Mouse (Mus musculus) CH12.LX (cell line): ENCODE results near the gene Kcnc3. TPM values are rescaled to one million over a fixed set of nuclear protein-coding genes. Genes with fewer than 3 reads are reported as not detected.

Experiments
- DNase-seq: peaks from one replicate; pipeline ENCODE4 v3.0.0-alpha.2; 2013; ENCODE audit errors: extremely low read depth
- H3K27ac ChIP-seq: 2 replicates; pipeline ENCODE4 v1.5.1; 2012; ENCODE audit warnings: low read depth, mild to moderate bottlenecking, control low read depth, moderate library complexity; ENCODE audit not compliant: insufficient read depth
- H3K27me3 ChIP-seq: replicated peaks from 2 replicates; pipeline ENCODE3; 2012; ENCODE audit warnings: inconsistent platforms
- H3K36me3 ChIP-seq, 2 experiments: replicated peaks in 1 of 2; 2 replicates each; pipeline versions ENCODE3 to v1.6.1; 2012; ENCODE audit warnings: inconsistent platforms in 1 of 2, low read length in 1 of 2, mild to moderate bottlenecking in 1 of 2, mixed read lengths in 1 of 2, moderate library complexity in 1 of 2; ENCODE audit not compliant: control insufficient read depth in 1 of 2, insufficient read depth in 1 of 2
- H3K4me1 ChIP-seq, 2 experiments: 2 replicates each; pipeline ENCODE4 v1.6.1; 2012; ENCODE audit warnings: inconsistent platforms in 1 of 2, moderate library complexity in 1 of 2; ENCODE audit not compliant: insufficient read depth in 2 of 2, control insufficient read depth in 1 of 2
- H3K4me2 ChIP-seq: 2 replicates; pipeline ENCODE4 v1.6.1; 2012; ENCODE audit warnings: low read depth, mild to moderate bottlenecking, control low read depth; ENCODE audit not compliant: poor library complexity, insufficient read depth, severe bottlenecking
- H3K4me3 ChIP-seq, 3 experiments: fragments of 150-350 bp in 1 of 3; sonication (generic) in 1 of 3; replicated peaks in 1 of 3; 2 replicates each; pipeline versions ENCODE3 to v1.5.1; 2011 to 2012; ENCODE audit warnings: low read depth in 2 of 3, low read length in 2 of 3, mild to moderate bottlenecking in 2 of 3, moderate library complexity in 2 of 3, control low read depth in 1 of 3, improper control_type of control experiment in 1 of 3, inconsistent platforms in 1 of 3, mixed read lengths in 1 of 3; ENCODE audit not compliant: poor library complexity in 1 of 3
- H3K79me2 ChIP-seq: replicated peaks from 2 replicates; pipeline ENCODE4 v1.6.1; 2012; ENCODE audit warnings: mild to moderate bottlenecking, moderate library complexity; ENCODE audit not compliant: control insufficient read depth, poor library complexity, insufficient read depth, severe bottlenecking; ENCODE audit errors: extremely low read depth
- H3K9ac ChIP-seq: 2 replicates; pipeline ENCODE4 v1.6.1; 2012; ENCODE audit warnings: low read depth, mild to moderate bottlenecking, control low read depth, moderate library complexity; ENCODE audit not compliant: insufficient read depth
- H3K9me3 ChIP-seq: replicated peaks from 2 replicates; pipeline ENCODE3; 2012; ENCODE audit warnings: low read length, inconsistent platforms, mixed read lengths
- BHLHE40 ChIP-seq: IDR thresholded peaks from 2 replicates; pipeline ENCODE4 v1.6.1; 2011; ENCODE audit warnings: mild to moderate bottlenecking, low read depth, low read length, improper control_type of control experiment
- CHD2 ChIP-seq: IDR thresholded peaks from 2 replicates; pipeline ENCODE4 v1.6.1; 2011; ENCODE audit warnings: low read length, improper control_type of control experiment
- ETS1 ChIP-seq: conservative IDR thresholded peaks from 2 replicates; pipeline ENCODE4 v1.6.1; 2012; ENCODE audit warnings: low read depth, mild to moderate bottlenecking, inconsistent platforms, low read length, improper control_type of control experiment, moderate library complexity
- HCFC1 ChIP-seq: IDR thresholded peaks from 2 replicates; pipeline ENCODE4 v1.6.1; 2012; ENCODE audit warnings: low read depth, mild to moderate bottlenecking, inconsistent platforms, low read length, improper control_type of control experiment
- IRF4 ChIP-seq: IDR thresholded peaks from 2 replicates; pipeline ENCODE4 v1.6.1; 2014; ENCODE audit warnings: low read depth, mild to moderate bottlenecking, inconsistent platforms, low read length, improper control_type of control experiment
- KAT2A ChIP-seq: IDR thresholded peaks from 2 replicates; pipeline ENCODE4 v1.6.1; 2012; ENCODE audit warnings: low read length, improper control_type of control experiment, inconsistent platforms; ENCODE audit not compliant: insufficient replicate concordance
- MAX ChIP-seq: IDR thresholded peaks from 2 replicates; pipeline ENCODE4 v1.6.1; 2011; ENCODE audit warnings: low read length, improper control_type of control experiment
- MXI1 ChIP-seq: IDR thresholded peaks from 2 replicates; pipeline ENCODE4 v1.6.1; 2011; ENCODE audit warnings: mild to moderate bottlenecking, low read depth, low read length, improper control_type of control experiment
- MYC ChIP-seq: IDR thresholded peaks from 2 replicates; pipeline ENCODE4 v1.6.1; 2011; ENCODE audit warnings: low read depth, mild to moderate bottlenecking, improper control_type of control experiment, low read length
- NRF1 ChIP-seq: IDR thresholded peaks from 2 replicates; pipeline ENCODE4 v1.6.1; 2014; ENCODE audit warnings: low read depth, mild to moderate bottlenecking, inconsistent platforms, low read length, improper control_type of control experiment, moderate library complexity
- PAX5 ChIP-seq: IDR thresholded peaks from 2 replicates; pipeline ENCODE4 v1.6.1; 2012; ENCODE audit warnings: low read length, inconsistent platforms, mixed read lengths
- POLR2A ChIP-seq: IDR thresholded peaks from 2 replicates; pipeline ENCODE4 v1.6.1; 2011; ENCODE audit warnings: low read depth, mild to moderate bottlenecking, improper control_type of control experiment, low read length
- UBTF ChIP-seq: IDR thresholded peaks from 2 replicates; pipeline ENCODE4 v1.6.1; 2012; ENCODE audit warnings: low read depth, mild to moderate bottlenecking, inconsistent platforms, low read length, improper control_type of control experiment, moderate library complexity
- ZC3H11A ChIP-seq: IDR thresholded peaks from 2 replicates; pipeline ENCODE4 v1.6.1; 2012; ENCODE audit warnings: low read depth, mild to moderate bottlenecking, inconsistent platforms, low read length, improper control_type of control experiment
- ZKSCAN1 ChIP-seq: IDR thresholded peaks from 2 replicates; pipeline ENCODE4 v1.6.1; 2012; ENCODE audit warnings: low read depth, inconsistent platforms, low read length, improper control_type of control experiment, borderline replicate concordance
- dilution Hi-C: fragments of 300-500 bp; cut with MboI; formaldehyde crosslinking; loops from 2 replicates; pipeline ENCODE4 v1.14.3; 2020; ENCODE audit warnings: low sequenced_read_pairs; ENCODE audit not compliant: extremely low pct_unique_long_range_greater_than_20kb, extremely low pct_ligation_motif_present
- in situ Hi-C: fragments of 300-500 bp; cut with MboI; formaldehyde crosslinking; loops from 3 replicates; pipeline ENCODE4 v1.14.3; 2019; ENCODE audit warnings: low sequenced_read_pairs, low pct_ligation_motif_present, low pct_unique_long_range_greater_than_20kb, mixed read lengths
- polyA plus RNA-seq: library from polyadenylated mRNA; unstranded; fragments of >175 nt; gene quantifications from 2 replicates; pipeline ENCODE4 v1.2.1, GENCODE M21; 2012; ENCODE audit warnings: low read depth; ENCODE audit not compliant: insufficient read length
- total RNA-seq, 2 experiments: library from RNA; depleted of rRNA; stranded (reverse); fragments of 300-350 nt in 1 of 2; fragments of >200 nt in 1 of 2; gene quantifications; 2 replicates each; pipeline ENCODE4 v1.2.3; 2012 to 2014

Kcnc3 gene
- total and polyA plus RNA-seq, 3 experiments, result 0.31 to 5.6 (median 1.7) TPM

DNA sequence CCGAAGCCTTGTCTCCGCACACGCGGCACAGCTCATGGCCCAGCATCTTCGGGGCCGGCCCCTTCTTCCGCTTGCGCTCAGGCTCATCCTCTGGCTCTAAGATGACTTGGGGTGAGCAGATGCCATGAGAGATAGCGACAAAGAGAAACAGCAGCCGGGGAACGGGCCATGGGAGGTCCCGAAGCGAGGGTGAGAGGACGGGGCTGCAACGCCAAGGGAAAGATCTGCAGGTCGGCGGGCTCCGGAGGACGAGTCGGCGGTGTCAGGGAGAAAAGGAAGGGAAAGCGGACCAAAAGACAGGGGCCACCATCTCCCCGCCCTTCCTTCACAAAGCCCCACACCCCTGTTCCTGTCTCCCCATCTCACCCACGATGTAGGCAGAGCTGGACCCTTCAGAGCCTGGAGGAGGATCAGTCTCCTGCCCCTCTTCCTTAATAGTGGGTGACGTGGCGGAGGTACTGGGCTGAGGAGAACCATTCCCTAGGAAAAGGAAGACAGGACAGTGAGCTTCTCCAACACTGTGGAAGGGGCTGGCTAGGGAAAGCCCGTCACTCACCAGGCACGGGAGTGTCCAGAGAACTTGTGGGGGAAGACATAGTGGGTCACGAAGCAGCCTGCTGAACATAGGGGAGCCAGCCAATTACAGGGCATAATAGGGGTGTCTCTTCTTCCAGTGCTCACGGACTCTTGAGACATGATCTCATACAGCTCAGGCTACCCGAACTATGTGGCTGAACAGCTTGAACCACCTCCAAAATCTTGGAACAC is 38.1 kb upstream of the Kcnc3 start:
- no peak overlapping the region; the same call in 1 of the 2 replicates for H3K9ac ChIP-seq
- peaks cover 7 to 27% of the 10 kb centered on the region in 2 experiments for H3K4me1 ChIP-seq
- no peak for DNase-seq
- peak overlapping the region in 2 of 3 experiments; percentile 84 to 93 for H3K4me3 ChIP-seq
- no peak overlapping the region for H3K27ac ChIP-seq
- in situ Hi-C loops (loop anchor here (5.0 kb wide), 1 partner anchor 45 kb away; no protein-coding TSS in a partner anchor), dilution Hi-C loops (no loop called here)
- peak overlapping the region; percentile 82; the same call in 1 of the 2 replicates for H3K4me2 ChIP-seq
- no peak for TF ChIP-seq MYC
- no peak for TF ChIP-seq POLR2A
- no peak for TF ChIP-seq NRF1
- no peak for TF ChIP-seq ZKSCAN1
- no peak for TF ChIP-seq CHD2
- no peak for TF ChIP-seq MXI1
- no peak for TF ChIP-seq KAT2A
- TF ChIP-seq ETS1, result no peak
- no peak for TF ChIP-seq HCFC1
- no peak for TF ChIP-seq UBTF
- H3K36me3 ChIP-seq, result peaks cover 30 to 35% of the 10 kb centered on the region in 2 experiments
- no peaks in the 10 kb centered on the region for H3K9me3 ChIP-seq
- no peaks in the 10 kb centered on the region for H3K27me3 ChIP-seq
- peaks cover 6% of the 10 kb centered on the region; the same call in 1 of the 2 replicates for H3K79me2 ChIP-seq

DNA sequence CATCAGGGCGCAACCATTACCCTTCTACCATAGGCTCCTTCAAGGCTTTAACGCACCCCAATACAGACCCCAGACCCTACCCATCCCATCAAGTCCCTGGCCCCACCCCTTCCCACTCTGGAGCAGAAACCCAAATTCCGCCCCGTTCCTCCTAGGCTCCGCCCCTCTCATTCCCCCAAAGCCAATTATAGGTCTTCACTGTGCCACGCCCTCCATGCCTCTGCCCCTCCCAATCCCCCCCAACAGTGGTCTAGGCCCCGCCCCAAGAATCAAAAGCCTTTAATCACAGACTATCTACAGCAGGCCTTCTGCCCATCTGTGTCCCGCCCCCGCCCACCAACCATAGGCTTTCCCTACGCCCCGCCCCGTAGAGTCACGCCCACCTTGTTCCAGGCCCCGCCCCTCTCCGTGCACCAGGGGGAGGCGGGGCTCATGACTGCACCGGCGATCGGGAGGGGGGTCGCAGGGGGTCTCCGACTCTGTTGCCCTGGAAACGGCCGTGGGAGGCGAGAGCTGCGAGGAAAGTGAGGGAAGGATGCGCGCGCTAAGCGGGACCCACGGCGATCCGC is 37.2 kb upstream of the Kcnc3 start:
- TF ChIP-seq CHD2 (no peak), MAX (no peak), IRF4 (no peak), ZC3H11A (no peak), PAX5 (no peak), BHLHE40 (no peak), MYC (no peak)

More for the DNA sequence above, 37.2 kb upstream of the Kcnc3 start:
- peak overlapping the region; percentile 79 for H3K9ac ChIP-seq
- peaks cover 30 to 35% of the 10 kb centered on the region in 2 experiments for H3K36me3 ChIP-seq
- no peaks in the 10 kb centered on the region for H3K9me3 ChIP-seq
- H3K79me2 ChIP-seq, result no peaks in the 10 kb centered on the region
- peak overlapping the region; percentile 82 for H3K4me2 ChIP-seq
- dilution Hi-C loops (no loop called here), in situ Hi-C loops (loop anchor here (5.0 kb wide), 1 partner anchor 46 kb away; no protein-coding TSS in a partner anchor)
- H3K27me3 ChIP-seq, result no peaks in the 10 kb centered on the region
- H3K4me1 ChIP-seq, result peaks cover 2 to 28% of the 10 kb centered on the region in 2 experiments; a peak in 3 of 4 replicates
- peak overlapping the region; percentile 92 for H3K27ac ChIP-seq
- H3K4me3 ChIP-seq, result peak overlapping the region; percentile 84 to 98 (median 93)
- DNase-seq, result peak; percentile 96
